Mouse (Mus musculus): ENCODE data around the gene Gpr61.

Gpr61 gene

GRCm38 (mm10) chr3:108174672-108175531 is 20.2 kb upstream of the Gpr61 start:
- DNase-seq, result no peak

GRCm38 (mm10) chr3:108169199-108169598 is 14.5 kb upstream of the Gpr61 start:
- no peak for DNase-seq

DNA sequence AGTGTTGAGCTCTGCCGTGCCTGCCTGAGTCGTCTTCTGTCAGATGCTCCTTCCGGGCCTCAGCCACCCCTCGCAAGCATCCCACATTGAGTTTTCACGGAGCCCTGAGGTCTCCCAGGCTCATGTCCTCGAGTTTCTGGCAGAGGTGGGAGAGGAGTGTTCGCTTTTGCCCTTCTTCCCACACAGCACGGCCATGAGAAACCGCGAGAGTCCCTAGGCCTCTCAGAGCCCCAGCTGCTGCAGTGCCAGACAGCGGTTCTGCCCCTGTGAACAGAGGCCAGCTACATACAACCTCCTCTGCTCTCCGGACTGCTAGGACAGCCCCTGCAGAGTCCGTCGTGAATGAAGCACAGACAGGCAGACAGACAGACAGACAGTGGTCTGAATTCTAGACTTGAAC is 12.8 kb upstream of the Gpr61 start:
- no peak for DNase-seq

DNA sequence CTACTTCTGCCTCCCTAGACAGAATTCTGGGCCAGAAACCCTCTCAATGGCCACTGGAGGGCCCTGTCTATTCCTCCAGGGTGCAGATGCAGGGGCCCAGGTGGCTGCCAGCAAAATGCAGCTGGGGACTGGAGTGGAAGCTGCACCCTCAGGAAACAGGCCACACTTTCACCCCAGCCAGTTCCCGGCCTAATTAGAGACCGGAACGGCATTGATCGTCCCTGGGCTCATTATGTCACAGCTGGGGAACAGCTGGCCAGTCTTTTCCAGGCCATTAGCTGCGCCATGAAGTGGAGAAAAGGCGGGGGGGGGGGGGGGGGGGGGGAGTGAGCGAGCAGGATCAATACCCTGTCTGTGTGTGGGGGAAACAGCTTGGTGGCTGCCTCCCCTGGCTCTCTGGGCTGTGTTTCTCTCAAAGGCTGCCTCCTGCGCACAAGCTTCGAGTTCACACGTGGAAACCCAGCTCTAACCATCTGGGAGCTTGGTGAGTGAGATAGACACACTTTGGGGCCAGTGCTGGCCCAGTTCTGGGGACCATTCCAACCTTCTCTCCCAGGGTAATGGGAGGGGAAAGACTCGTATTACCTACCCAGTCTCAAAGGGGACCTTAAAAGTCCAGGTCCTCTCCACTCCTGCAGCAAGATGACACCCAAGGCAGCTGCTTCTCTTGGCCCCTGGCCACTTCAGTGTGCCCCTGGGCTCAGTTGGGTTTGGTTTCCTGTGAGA is 12.0 kb upstream of the Gpr61 start:
- DNase-seq, result peak; percentile 83

- DNase-seq, result peak; percentile 64
These were observed 11.0 kb upstream of the Gpr61 start for GRCm38 (mm10) chr3:108165532-108166315.

- DNase-seq, result peak; percentile 86
These were observed 10.1 kb upstream of the Gpr61 start for GRCm38 (mm10) chr3:108164807-108165206.

DNA sequence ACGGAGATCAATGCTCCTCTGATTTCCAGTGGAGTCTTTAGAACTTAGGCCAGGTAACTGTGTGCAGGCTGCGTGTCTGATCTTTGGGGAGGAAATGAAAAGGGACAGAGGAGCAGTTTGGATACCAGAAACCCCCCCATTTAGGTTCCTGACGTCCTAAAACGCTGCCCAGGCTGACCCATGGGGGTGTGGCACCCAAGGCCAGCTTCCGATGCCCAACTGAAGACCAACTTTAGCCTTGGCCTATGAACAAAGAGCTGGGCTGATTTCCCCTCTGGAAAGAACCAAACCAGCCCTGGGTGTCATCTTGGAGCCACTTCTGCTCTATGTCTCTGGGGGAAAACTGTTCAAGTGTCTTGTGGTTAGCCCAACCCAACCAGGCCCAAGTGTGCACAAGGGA is 9.4 kb upstream of the Gpr61 start:
- no peak for DNase-seq

GRCm38 (mm10) chr3:108158383-108159037 is 3.8 kb upstream of the Gpr61 start:
- no peak for DNase-seq

GRCm38 (mm10) chr3:108152290-108152689 is 2.4 kb downstream of the Gpr61 start:
- DNase-seq, result no peak

DNA sequence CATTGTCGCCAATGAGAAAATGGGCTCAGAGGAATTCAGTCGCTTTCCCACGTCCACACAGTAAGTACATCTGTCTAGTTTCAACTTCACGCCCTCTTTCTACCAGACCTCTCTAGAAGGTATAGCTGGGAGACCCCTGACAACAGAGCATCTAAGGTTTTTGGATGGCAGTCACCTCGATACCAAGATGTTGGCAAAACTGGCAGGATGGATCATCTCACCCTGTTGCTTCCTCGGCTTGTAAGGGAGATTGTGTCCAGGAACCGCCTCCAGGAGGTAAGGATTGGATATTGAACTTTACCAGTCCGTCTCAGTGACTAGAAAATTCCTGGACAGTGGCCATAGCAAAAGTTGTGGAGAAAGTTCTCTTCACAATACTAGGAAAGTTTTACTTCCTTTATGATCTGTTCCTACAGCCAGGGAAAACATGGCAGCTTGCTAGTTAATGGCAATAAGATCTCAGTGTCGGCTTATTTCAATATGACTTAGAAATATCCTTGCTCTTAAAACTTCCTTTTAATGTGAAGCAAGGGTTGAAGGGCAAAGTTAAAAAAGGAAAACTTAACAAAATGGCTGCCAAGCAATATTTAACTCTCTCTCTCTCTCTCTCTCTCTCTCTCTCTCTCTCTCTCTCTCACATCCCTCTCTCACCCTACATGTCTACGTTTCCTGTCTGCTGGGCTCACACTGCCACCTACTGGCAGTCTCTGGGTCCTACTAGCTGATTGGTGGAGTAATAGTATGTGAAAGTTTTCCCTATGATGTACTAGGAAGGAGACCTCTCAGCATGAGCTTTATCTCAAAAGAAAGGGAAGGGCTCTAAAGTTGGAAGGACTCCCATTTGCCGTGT is 7.1 kb downstream of the Gpr61 start:
- peak; percentile 85 for DNase-seq

- DNase-seq, result no peak
These were observed 8.0 kb downstream of the Gpr61 start for GRCm38 (mm10) chr3:108146671-108147070.

DNA sequence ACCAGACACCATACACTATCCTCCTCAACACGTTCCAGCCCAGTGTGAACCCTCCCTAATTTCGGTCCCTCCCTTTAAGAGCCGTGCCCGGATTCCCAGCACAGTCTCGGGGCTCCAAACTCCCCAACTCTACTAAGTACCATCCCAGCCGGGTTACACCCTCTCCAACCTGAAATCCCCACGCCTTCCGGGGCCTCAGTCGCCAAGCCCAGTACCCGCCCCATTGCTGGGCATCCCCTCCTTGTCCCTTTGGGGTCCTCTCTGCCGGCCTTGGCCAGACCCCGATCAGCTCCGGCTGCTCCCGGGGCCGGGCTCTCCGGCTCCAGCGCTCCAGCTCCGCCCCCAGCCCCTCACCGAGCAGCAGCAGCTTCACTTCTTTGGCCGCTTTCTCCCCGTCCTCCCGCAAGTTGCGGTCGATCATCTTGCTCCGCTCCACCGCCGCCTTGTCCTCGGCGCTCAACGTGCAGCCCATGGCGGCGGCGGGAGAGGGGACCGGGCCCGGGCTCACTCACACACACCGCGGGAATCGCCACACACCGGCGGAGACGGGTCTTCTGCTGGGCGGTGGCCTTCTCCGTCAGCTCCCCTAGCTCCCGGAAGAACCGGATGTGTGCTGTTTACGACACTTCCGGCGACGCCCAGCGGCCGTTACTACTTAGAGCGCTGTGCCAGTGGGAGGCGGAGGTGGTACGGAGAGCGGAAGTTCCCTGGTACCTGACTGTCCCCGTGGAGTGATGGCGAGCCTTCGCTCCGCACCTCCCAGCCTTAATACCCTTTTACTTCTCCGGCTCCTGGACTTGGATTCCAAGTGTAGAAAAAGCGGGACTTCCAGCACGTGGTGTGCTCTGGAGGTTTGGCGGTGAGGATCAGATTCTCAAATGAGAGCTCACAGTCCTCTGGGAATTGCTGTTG is 8.9 kb downstream of the Gpr61 start, which contains the start of gene Gnai3:
Gnai3 (minus strand) TSS at position 613 of the 912 bp plus-strand sequence.
- DNase-seq, result peak; percentile 96

GRCm38 (mm10) chr3:108140786-108141185 is 13.9 kb downstream of the Gpr61 start:
- no peak for DNase-seq

DNA sequence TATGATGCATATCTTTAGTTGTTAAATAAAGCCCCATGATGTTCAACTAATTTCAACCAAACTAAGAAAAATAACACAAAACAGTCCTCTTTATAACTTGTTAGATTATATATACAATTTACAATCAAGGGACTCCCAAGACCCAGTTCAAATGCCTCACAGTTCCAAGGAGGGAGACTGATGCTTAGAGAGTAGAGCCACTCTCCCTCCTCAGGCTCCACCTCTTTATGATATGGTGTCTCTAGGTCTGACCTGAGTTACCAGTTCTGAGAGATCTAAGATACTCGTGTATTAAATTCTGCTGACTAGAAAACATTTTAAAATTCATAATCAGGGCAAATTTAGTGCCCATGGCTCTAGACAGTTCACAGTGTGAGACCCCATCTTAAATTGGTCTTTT is 15.6 kb downstream of the Gpr61 start:
- no peak for DNase-seq

GRCm38 (mm10) chr3:108134701-108135100 is 20.0 kb downstream of the Gpr61 start:
- DNase-seq, result no peak

DNA sequence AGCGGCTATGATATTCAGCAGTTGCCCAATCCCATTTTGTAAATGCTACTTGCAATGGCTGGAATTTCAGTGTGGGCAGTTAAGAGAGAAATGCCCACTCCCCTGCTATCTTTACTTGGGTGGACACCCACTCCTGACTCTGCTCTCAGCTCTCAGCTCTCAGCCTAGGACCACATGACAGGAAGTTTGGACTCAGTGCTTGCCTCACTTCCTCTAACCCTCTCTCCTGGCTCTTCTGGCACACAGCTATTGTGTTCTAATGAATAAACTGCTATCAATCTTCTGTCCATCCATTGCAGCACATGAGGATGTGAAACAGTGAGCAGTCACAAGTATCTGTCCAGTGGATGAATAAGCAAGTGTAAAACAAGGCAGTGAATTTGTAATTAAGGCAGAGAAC is 22.2 kb downstream of the Gpr61 start:
- DNase-seq, result no peak

GRCm38 (mm10) chr3:108131821-108132220 is 22.9 kb downstream of the Gpr61 start:
- no peak for DNase-seq

GRCm38 (mm10) chr3:108131216-108131615 is 23.5 kb downstream of the Gpr61 start:
- DNase-seq, result no peak

DNA sequence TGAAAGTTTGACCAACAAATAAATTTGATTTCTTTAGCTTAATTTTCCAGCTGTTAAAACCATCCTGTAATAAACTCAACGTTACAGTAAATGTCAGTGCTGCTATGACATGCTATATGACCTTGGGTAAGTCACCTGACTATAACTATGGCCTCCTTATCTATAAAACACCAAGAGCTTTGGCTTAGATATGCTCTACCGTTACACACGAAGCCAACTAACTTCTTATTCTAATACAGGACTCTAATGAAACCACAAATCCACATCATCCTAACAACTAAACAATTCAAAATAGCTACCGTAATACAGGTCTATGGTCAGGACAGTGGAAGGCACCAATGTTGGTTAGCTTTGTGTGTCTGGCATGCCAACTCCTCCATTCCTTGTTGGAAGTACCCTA is 24.9 kb downstream of the Gpr61 start:
- no peak for DNase-seq

DNA sequence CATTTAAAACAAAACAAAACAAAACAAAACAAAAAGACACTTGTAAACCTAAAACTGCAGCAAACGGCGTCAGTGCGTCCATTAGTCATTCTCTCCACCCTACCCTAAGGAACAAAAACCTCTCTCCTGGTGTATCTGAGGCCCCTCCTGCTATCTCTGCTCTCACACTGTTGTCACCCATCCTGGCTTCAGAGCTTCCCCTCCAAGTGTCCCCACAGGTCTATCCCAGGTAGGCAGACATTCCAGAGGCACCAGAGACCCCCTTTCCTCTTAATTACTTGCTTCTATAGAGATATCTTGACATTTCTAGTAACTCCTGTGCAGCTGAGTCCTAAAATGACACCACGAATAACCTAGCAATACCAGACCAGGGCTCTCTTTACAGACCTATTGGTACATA is 25.3 kb downstream of the Gpr61 start:
- no peak for DNase-seq

DNA sequence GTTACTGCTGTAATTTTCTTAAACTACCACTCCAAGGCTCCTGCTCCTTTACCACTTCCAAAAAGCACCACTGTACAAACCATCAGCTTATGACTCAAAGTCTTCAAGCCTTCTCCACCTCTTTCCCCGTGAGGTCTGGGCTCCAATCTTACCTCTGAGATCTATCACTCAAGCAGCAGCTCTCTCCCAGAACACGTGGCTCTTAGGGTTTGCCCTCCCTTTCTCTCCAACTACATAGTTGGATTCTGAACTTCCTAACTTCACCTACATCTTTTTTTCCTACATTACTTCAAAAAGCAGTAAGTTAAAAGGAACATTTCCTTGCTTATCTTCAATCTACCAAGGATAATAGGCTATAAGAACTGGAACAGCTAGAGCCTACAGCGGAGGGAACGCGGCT is 26.2 kb downstream of the Gpr61 start:
- DNase-seq, result no peak
